Mouse (Mus musculus): ENCODE results near the gene Unc5b.
"Not testable (repeated sequence)": the region's sequence is repeated elsewhere in the genome, so short reads cannot be mapped to it uniquely, and the experiment has no call there.

The Unc5b gene

DNA sequence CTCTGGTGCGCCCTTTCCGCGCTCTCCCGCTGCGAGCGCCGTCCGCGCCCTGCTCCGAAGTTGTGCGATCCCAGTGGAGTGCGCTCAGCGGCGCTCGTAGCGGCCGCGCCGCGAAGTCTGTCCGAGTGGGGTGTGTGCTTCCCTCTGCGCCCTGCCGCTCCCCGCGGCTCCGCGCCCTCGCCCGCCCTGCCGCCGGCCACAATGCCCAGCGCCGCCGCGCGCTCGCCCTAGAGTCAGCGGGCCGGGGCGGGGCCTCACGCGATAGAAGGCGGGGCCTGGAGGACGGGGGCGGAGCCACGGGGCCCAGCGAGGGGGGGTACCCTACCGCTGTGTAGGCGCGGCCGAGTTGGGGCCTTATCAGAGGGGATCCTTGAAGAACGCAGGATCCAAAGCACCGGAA, at the start of gene Unc5b:
Gene Unc5b (minus strand): TSS at position 203 of the 400 bp plus-strand sequence.
- peak; percentile 60 to 76 for DNase-seq (ENCODE audit: low spot score in 2 of 2)

DNA sequence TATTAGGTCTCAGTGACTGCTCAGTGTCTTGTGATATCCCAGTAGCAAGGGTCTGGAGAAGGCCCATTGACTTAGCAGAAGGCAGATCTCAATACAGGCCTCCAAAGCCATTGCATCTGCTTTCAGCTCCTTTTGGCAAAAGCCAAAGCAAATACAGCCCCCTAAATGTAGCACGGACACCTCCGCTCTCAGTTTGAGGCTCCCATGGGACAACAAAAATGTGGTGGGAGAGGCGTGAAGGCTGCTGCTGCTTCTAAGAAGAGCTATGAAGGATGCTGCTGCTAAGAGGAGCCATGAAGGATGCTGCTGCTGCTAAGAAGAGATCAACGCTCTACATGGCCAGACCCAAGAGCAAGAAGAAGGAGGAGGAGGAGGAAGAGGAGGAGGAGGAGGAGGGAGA, 48.4 kb upstream of the Unc5b start:
- no peak for DNase-seq (ENCODE audit: low spot score in 2 of 2)

GRCm38 (mm10) chr10:60877075-60877474, 45.7 kb upstream of the Unc5b start:
- DNase-seq (ENCODE audit: low spot score in 2 of 2), result no peak

DNA sequence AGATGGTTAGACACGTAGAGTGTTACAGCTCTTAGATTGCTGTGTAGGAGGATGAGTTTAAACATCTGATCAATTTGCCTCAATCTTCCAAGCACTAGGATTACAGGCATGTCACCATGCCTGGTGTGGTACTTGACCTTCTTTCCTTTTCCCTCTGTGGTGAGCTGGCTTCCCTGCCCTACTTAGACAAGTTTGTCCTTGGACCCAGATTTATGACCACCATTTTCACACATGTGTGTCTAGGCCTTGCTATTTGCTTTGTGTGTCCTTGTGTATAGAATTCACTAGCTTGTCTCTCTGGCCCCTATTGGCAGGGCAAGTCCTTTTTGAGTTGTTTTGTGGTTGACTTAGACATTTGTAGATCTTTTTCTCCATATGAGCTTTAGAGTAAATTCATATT, 43.6 kb upstream of the Unc5b start:
- no peak for DNase-seq (ENCODE audit: low spot score in 2 of 2)

GRCm38 (mm10) chr10:60863318-60863717, 31.9 kb upstream of the Unc5b start:
- no peak for DNase-seq (ENCODE audit: low spot score in 2 of 2)

GRCm38 (mm10) chr10:60862477-60863293, 31.3 kb upstream of the Unc5b start:
- no peak for DNase-seq (ENCODE audit: low spot score in 2 of 2)

GRCm38 (mm10) chr10:60845271-60845670, 13.9 kb upstream of the Unc5b start:
- DNase-seq (ENCODE audit: low spot score in 2 of 2), result not testable (repeated sequence)

- DNase-seq (ENCODE audit: low spot score in 2 of 2), result no peak
Measured at GRCm38 (mm10) chr10:60838816-60839215, 7.4 kb upstream of the Unc5b start.

DNA sequence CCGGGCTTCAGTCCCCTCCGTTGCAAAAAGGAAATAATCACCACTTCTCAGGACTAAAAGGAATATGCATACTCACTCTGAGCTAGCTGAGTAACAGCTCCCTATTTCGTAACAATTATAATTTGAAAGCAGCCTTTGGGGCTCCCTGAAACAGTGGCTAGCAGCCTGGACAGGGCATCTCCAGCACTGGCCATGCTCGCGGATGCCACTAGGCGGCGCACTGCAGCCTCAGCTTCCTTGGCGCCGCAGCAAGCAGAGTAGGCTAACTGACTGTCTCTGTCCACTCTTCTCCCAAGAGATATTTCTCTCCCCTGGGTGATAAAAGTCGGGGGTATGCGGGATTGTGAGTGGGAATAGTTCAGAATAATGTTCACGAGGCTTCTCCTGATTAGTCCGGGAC, 3.6 kb upstream of the Unc5b start:
- DNase-seq (ENCODE audit: low spot score in 2 of 2), result peak; percentile 65 to 73

DNA sequence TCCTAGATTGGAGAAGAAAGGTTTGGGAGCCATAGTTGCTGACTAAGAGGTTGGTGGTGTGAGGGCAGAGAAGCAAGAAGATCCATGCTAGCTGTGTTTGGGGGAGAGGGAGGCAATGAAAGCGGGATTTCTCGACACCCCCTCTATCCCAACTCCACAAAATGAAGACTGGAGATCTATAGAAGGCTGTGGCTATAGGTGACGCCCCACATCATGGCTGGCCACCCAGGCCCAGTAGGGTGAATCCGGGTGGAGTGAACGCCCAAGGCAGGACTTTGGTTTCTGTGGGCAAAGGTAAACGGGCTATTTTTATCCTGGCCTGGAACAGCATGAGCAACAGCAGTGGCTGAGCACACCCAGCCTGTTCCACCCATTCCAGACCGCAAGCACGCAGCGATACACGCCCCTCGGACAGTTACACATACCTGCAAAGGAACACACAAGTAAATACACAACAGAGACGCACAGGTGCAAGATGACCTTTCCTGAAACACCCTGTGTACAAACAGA, 1.3 kb upstream of the Unc5b start:
- no peak for DNase-seq (ENCODE audit: low spot score in 2 of 2)

DNA sequence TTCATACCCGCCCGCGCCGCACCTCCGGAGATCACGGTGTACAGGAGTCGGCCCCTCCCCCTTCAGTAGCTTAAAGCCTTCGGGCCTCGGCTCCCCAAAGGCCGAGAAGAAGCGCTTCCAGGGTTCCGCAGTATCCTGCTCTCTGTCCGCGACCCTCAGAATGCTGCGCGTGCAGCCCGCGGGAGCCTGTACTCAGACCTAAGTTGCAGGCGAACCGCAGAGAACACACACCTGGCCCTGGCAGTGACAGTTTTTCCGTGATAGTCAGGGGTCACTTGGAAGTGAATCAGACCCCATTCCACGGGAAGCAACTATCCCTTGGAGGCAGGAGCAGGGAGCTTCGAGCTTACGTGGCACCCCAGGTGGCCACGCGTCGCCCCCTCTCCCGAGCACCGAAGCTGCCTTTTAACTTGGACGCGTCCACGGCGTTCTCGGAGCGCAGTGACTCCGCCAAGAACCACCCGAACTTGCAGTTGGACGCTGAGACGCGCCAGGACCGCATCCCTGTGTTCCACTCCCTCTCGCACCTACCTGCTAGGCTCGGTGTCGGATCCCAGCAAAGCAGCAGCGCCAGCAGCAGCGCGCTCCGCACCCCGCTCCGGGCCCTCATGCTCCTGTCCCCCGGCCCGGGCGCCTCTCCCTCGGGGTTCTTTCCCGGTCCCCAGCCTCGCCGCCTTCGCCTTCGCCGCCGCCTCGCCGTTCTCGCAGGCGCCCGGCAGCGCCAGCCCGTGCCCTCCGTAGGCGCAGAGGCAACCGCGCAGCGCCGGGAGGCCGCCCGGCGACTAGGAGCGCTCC, 628 bp downstream of the Unc5b start:
- DNase-seq (ENCODE audit: low spot score in 2 of 2), result no peak

DNA sequence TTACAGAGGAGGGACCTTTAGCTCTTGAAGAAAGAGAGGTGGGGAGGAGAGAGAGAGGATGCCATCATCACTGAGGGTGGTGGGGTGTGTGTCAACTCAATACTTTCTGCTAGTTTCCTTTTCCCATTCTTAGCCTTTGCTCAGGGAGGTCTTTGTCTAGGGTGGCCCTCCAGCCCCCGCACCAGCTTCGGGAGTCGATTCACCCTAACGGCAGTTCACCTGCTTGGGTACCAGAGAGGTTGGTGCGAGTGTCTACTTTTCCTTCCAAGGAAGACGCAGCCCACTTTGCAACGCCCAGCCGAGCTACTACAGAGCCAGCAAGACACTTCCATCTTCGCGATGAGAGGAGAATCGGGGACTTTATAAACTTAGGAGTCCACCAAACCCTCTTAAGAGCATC, 1.4 kb downstream of the Unc5b start:
- no peak for DNase-seq (ENCODE audit: low spot score in 2 of 2)

DNA sequence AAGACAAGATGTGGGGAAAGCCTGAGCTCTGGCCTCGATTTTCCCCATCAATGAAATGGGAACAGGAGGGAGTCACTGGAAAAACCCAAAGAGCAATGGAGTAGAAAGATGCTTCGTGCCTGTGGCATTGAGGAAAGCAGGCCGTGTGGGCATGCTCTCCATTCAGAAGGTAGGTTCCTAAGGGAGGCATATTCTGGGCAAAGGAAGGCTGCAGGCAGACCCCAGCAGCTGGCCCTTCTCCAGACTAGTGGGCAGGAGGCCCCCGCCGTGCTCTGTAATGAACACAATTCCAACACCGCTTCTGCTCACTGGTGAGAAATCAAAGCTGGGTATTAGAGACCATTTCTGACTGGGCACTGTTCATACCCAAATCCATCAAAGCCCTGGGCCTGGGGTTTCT, 2.3 kb downstream of the Unc5b start:
- DNase-seq (ENCODE audit: low spot score in 2 of 2), result no peak

DNA sequence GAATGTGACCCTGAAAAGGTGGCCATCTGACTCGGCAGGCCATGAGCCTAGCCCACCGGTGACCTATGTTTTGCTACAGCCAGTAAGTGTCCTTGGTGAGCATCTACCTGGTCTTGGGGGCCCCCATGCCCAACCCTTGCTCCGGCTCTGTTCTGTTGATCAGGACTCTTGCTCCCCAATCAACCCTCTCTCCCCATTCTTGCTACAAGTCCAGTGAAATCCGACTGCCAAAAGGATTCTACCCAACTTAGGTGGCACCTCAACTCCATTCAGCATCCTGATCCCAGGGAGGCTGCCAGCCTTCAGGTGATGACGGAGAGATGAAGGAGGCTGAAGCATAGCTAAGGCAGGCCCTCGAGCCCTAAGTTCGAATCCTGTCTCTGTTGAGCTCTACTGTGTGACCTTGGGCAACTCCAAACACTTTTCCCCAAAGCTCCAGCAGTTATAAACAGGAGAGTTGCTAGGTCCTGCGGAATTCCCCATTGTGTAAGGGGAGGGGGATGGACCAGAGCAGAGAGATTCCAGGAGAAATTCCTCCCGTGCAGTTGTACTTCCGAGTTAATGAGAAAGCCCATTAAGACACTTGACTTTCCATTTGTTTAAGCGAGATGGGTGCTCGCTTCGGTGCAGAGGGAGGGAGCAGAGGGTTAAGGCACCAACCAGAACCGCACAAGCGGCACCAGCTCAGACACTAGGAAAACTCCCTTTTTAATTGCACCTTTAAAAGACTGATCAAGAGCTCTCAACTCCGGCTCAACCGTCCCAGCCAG, 3.3 kb downstream of the Unc5b start:
- no peak for DNase-seq (ENCODE audit: low spot score in 2 of 2)

DNA sequence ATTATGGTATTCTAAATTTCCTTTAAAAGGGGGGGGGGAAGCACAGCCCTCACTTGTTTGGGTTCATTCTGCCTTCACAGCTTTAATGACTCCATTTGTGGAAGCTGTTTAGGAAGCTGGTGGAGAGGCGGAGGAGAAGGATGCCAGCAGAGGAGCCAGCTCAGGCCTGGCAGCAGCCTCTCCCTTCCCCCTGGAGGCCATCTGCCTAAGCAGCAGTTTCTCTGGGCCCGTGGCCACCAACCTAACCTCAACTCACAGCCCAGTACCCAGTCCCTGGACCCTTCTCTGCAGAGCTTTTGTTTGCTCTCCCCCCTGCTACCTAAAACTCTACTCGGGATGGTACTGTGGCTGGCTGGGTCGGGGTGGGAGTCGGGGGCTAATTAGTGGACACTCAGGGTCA, 4.1 kb downstream of the Unc5b start:
- no peak for DNase-seq (ENCODE audit: low spot score in 2 of 2)

- peak; percentile 17 to 24 for DNase-seq (ENCODE audit: low spot score in 2 of 2)
Measured at GRCm38 (mm10) chr10:60826461-60827237, 4.7 kb downstream of the Unc5b start.

- DNase-seq (ENCODE audit: low spot score in 2 of 2), result no peak
Measured at GRCm38 (mm10) chr10:60825955-60826354, 5.4 kb downstream of the Unc5b start.

DNA sequence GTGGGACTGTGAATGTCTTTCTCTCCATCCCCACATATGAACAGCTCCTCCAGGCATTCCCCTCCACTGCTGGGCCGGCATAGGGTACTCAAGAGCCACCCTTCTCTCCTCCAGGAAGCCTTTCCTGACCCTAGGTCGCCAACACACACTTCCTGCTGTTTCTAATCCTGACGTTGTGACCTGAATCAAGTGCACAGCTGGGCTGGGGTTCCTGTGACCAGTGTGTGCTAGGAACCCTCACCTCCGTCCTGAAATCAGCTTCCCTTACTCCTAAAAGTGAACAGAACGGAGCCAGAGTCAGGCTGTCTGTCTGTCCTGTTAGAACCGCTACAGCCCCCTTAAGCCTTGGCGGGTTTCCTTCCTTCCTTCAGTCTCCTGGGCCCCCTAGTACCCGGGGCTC, 7.6 kb downstream of the Unc5b start:
- no peak for DNase-seq (ENCODE audit: low spot score in 2 of 2)

- no peak for DNase-seq (ENCODE audit: low spot score in 2 of 2)
Measured at GRCm38 (mm10) chr10:60822641-60823425, 8.5 kb downstream of the Unc5b start.

DNA sequence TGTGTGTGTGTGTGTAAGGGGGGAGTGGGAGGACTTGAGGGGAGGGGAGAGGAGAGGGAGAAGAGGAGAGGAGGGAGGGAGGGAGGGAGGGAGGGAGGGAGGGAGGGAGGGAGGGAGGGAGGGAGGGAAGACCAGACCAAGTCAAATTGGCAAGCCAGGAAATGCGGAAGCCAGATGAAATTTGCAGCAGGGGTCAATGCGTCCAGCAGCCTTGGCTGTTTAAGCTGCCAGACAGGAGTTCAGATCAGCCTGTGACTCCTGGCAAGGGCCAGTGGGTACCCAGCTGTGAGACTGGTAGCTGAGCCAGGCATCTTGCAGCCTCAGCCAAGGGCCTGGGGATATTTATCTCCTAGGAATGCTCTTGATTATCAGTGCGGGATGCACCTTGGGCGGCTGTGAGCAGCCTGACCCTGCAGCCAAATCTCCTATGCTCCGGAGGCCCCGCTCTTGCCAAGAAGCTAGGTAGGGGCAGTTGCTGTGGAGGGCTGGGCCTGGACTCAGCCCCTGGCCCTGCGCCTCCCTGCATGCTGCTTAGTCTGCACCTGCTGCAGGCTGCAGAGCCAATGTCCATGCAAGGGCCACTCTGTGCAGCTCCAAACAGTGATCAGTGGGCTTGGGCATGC, 9.5 kb downstream of the Unc5b start:
- DNase-seq (ENCODE audit: low spot score in 2 of 2), result no peak
